Mouse (Mus musculus) kidney, postnatal 36 days (tissue): ENCODE results near the gene Uaca.
A peak's percentile ranks its signal among the peaks of the same experiment; 100 is the strongest.

Source experiments
- DNase-seq, 2 experiments: peaks; one replicate each; pipeline ENCODE4 v3.0.0; 2021 to 2022; ENCODE audit warnings: mixed read lengths in 2 of 2

The Uaca gene

GRCm38 (mm10) chr9:60838331-60838872, 44.1 kb downstream of the Uaca start:
- no peak for DNase-seq

- peak; percentile 37 to 41 for DNase-seq
Observed at GRCm38 (mm10) chr9:60841393-60841792, 47.1 kb downstream of the Uaca start.

GRCm38 (mm10) chr9:60843415-60844076, 49.2 kb downstream of the Uaca start:
- DNase-seq = no peak

GRCm38 (mm10) chr9:60848730-60849129, 54.4 kb downstream of the Uaca start:
- peak; percentile 53 to 59 for DNase-seq

- DNase-seq = peak; percentile 39 to 47
Observed at GRCm38 (mm10) chr9:60849986-60850385, 55.6 kb downstream of the Uaca start.

- DNase-seq = no peak
Observed at GRCm38 (mm10) chr9:60854196-60854595, 59.9 kb downstream of the Uaca start.

- DNase-seq = peak; percentile 75 to 87
Observed at GRCm38 (mm10) chr9:60857833-60858232, 63.5 kb downstream of the Uaca start.

GRCm38 (mm10) chr9:60858306-60858960, 64.1 kb downstream of the Uaca start:
- peak; percentile 42 to 50 for DNase-seq

- DNase-seq = no peak
Observed at GRCm38 (mm10) chr9:60859031-60859430, 64.7 kb downstream of the Uaca start.

- no peak for DNase-seq
Observed at GRCm38 (mm10) chr9:60861030-60861429, 66.7 kb downstream of the Uaca start.

GRCm38 (mm10) chr9:60864664-60865063, 70.3 kb downstream of the Uaca start:
- peak; percentile 36 to 60 for DNase-seq

- DNase-seq = peak; percentile 40 to 47
Observed at GRCm38 (mm10) chr9:60865866-60866265, 71.5 kb downstream of the Uaca start.

- no peak for DNase-seq
Observed at GRCm38 (mm10) chr9:60870451-60870850, 76.1 kb downstream of the Uaca start.

- no peak for DNase-seq
Observed at GRCm38 (mm10) chr9:60870919-60871503, 76.7 kb downstream of the Uaca start.

GRCm38 (mm10) chr9:60873257-60874054, 79.1 kb downstream of the Uaca start:
- no peak for DNase-seq

- DNase-seq = no peak
Observed at GRCm38 (mm10) chr9:60874055-60874392, 79.7 kb downstream of the Uaca start.

- no peak for DNase-seq
Observed at GRCm38 (mm10) chr9:60876085-60876484, 81.7 kb downstream of the Uaca start.

GRCm38 (mm10) chr9:60876531-60876930, 82.2 kb downstream of the Uaca start:
- DNase-seq = no peak

- DNase-seq = no peak
Observed at GRCm38 (mm10) chr9:60878051-60878557, 83.8 kb downstream of the Uaca start.

- no peak for DNase-seq
Observed at GRCm38 (mm10) chr9:60878630-60879029, 84.3 kb downstream of the Uaca start.

- no peak for DNase-seq
Observed at GRCm38 (mm10) chr9:60885148-60885547, 90.8 kb downstream of the Uaca start.

- DNase-seq = no peak
Observed at GRCm38 (mm10) chr9:60886431-60887371, 92.4 kb downstream of the Uaca start.
